Mouse (Mus musculus) stomach, embryonic 16.5 days (tissue): ENCODE measurements around the gene Myo16. TPM values are rescaled to one million over a fixed set of nuclear protein-coding genes. Genes with fewer than 3 reads are reported as not detected.

Experiments used
- ATAC-seq: fragments of 200-750 bp; cut with Nextera tagmentation; 2 replicates; pipeline ENCODE4 v1.8.0; 2017; ENCODE audit warnings: moderate number of reproducible peaks, moderate TSS enrichment; ENCODE audit not compliant: insufficient read depth, low FRiP score
- H3K27ac ChIP-seq: fragments of 300-500 bp; sonication (generic); 2 replicates; pipeline ENCODE4 v1.5.1; 2014; ENCODE audit warnings: low read length
- H3K27me3 ChIP-seq: fragments of 300-500 bp; sonication (generic); 2 replicates; pipeline ENCODE4 v1.6.1; 2014; ENCODE audit warnings: low read length, control low read depth, mixed read lengths; ENCODE audit not compliant: control insufficient read depth, insufficient read depth
- H3K36me3 ChIP-seq: fragments of 300-500 bp; sonication (generic); 2 replicates; pipeline ENCODE4 v1.6.1; 2014; ENCODE audit warnings: low read length; ENCODE audit not compliant: control insufficient read depth, insufficient read depth
- H3K4me1 ChIP-seq: fragments of 300-500 bp; sonication (generic); 2 replicates; pipeline ENCODE4 v1.6.1; 2014; ENCODE audit warnings: low read length, control low read depth, mixed read lengths; ENCODE audit not compliant: control insufficient read depth, insufficient read depth
- H3K4me2 ChIP-seq: fragments of 300-500 bp; sonication (generic); 2 replicates; pipeline ENCODE4 v1.6.1; 2014; ENCODE audit warnings: low read depth, low read length, mixed read lengths
- H3K4me3 ChIP-seq: fragments of 300-500 bp; sonication (generic); replicated peaks from 2 replicates; pipeline ENCODE4 v1.5.1; 2014; ENCODE audit warnings: mild to moderate bottlenecking, low read length
- H3K9ac ChIP-seq: fragments of 300-500 bp; sonication (generic); 2 replicates; pipeline ENCODE4 v1.6.1; 2014; ENCODE audit warnings: low read length
- H3K9me3 ChIP-seq: fragments of 300-500 bp; sonication (generic); replicated peaks from 2 replicates; pipeline ENCODE4 v1.6.1; 2016; ENCODE audit warnings: low read length, control low read depth; ENCODE audit not compliant: control insufficient read depth
- WGBS: fragments of 180-500 bp; shearing (Covaris S2); extraction: QIAGEN DNeasy Blood & Tissue Kit; methylation state at CpG from one replicate; pipeline ENCODE4 v1.1.7; 2014; 5-methylcytosine and 5-hydroxymethylcytosine counted together
- polyA plus RNA-seq: library from polyadenylated mRNA; unstranded; fragments of >200 nt; fragmentation: Nextera tagmentation; extraction: Ambion mirVana; gene quantifications from 2 replicates; pipeline ENCODE4 v1.2.1, GENCODE M21; 2015

The Myo16 gene
- polyA plus RNA-seq, 1 experiment from 2014 or later: 3.1 TPM

DNA sequence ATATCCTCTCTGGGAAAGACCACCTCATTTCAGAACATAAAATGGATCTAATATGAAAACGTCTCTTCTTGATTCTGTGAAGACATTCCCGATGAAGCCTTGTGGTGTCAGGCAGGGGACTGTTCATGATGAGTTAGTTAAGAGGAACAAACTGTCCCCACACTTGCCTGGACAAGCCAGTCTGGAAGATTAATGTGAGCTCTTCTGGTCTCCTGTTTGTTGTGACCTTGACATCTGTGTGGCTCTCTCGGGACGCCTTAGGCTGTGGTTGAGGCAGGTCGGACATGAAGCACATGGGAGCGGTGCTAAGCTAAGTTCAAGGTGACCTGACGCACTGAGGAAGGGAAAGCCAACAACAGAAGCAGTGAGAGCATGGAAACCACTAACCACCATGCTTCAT, 291.3 kb downstream of the Myo16 start:
- H3K27ac ChIP-seq: no peak overlapping the region
- H3K9ac ChIP-seq: no peak overlapping the region
- H3K9me3 ChIP-seq: no peaks in the 10 kb centered on the region
- H3K27me3 ChIP-seq: no peaks in the 10 kb centered on the region
- H3K4me1 ChIP-seq: no peaks in the 10 kb centered on the region
- H3K36me3 ChIP-seq: no peaks in the 10 kb centered on the region
- no peak for ATAC-seq
- H3K4me2 ChIP-seq: no peak overlapping the region
- no peak overlapping the region for H3K4me3 ChIP-seq
- 77% methylated on average over 7 of the region's 7 CpGs for WGBS

DNA sequence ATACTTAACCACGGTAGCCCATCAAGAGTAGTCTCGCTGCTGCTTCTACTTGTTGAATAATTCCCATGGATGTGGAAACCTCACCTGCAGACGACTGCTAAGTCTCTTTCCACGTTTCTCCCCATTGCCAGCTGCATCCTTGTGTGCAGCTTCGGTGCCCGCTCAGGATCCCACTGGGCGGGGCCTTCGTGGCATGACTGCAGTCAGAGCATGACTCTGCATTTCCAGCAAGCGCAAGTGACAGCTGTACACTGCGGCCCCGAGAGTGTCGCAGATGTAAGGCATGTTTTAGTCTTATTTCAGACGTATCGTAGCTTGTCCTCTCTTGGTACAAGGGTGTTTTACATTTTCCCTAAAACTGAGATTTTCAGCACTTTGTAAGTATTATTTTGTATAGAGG, 294.8 kb downstream of the Myo16 start:
- no peaks in the 10 kb centered on the region for H3K27me3 ChIP-seq
- no peak overlapping the region for H3K27ac ChIP-seq
- no peak overlapping the region for H3K4me3 ChIP-seq
- no peaks in the 10 kb centered on the region for H3K4me1 ChIP-seq
- H3K36me3 ChIP-seq: no peaks in the 10 kb centered on the region
- no peaks in the 10 kb centered on the region for H3K9me3 ChIP-seq
- H3K9ac ChIP-seq: no peak overlapping the region
- no peak for ATAC-seq
- 80% methylated on average over 14 of the region's 14 CpGs for WGBS
- no peak overlapping the region for H3K4me2 ChIP-seq

DNA sequence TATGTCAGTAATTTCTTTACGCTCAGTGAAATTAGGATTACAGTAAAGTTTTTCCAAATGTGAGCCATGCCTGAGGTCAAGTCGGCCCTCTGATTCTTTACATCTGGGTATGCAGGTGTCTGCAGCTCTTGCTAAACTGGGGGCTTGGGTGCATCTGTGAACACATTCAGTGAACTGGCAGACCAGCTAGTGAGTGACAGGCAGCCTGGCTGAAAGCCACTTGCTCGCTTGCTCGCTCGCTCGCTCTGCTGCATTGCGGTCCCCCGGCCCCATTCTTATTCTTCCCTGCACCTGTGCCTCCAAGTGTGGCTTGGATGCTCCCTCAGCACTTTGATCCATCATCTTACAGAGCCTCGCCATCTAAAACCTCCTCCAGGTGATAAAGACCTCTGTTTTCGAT, 299.3 kb downstream of the Myo16 start:
- Histone ChIP-seq H3K36me3 (no peaks in the 10 kb centered on the region), H3K27me3 (no peaks in the 10 kb centered on the region), H3K9ac (no peak overlapping the region), H3K4me3 (no peak overlapping the region), H3K4me1 (no peaks in the 10 kb centered on the region), H3K9me3 (no peaks in the 10 kb centered on the region), H3K4me2 (no peak overlapping the region), H3K27ac (no peak overlapping the region)
- ATAC-seq: no peak
- WGBS: 84% methylated on average over 10 of the region's 10 CpGs

DNA sequence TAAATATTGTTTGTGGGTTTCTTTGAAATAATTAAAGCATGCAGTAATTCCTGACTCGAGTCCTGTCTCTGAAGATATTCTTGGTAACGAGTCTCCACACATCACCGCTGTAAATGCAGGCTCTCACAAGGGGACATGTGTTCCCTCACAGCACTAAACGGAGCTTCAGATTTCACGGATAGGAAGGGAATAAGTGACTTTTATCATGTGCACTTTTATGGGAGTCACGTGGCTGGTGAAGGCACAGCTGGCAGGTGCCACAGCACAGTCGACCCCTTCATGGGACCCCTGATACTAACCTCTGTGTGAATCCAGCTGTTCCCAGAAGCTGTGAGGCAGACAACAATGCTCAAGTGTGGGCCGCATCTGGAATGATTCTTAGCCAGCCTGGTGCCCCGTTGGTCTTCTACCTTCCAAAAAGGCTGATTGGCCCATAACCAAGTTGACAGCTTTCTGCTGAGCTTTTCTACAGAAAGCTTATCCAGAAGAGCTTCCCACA, 304.5 kb downstream of the Myo16 start:
- Histone ChIP-seq H3K9me3 (no peaks in the 10 kb centered on the region), H3K27ac (no peak overlapping the region), H3K4me1 (no peaks in the 10 kb centered on the region), H3K27me3 (no peaks in the 10 kb centered on the region), H3K4me3 (no peak overlapping the region), H3K9ac (no peak overlapping the region), H3K4me2 (no peak overlapping the region), H3K36me3 (no peaks in the 10 kb centered on the region)
- 78% methylated on average over 9 of the region's 9 CpGs for whole genome bisulfite sequencing
- ATAC-seq: no peak

DNA sequence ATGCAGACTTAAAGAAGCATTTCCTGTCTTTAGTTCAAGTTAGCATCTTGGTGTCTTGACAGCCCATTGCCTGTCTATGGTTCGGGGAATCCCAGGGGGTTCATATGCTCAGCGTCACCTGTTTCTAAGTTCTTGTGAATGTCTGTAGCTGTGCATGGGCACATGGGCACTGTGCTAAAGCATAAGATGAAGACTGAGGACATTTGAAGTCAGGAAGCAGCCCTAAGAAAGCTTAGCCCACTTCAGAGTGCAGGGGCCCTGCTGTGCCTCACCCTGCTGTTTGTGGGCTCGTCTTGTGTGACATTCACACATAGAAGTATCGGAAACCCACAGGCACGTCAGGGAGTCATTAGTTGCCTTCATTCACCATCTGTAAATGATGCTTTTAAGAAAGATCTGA, 308.6 kb downstream of the Myo16 start:
- Histone ChIP-seq H3K4me1 (no peaks in the 10 kb centered on the region), H3K4me2 (no peak overlapping the region), H3K27ac (no peak overlapping the region), H3K4me3 (no peak overlapping the region), H3K9me3 (no peaks in the 10 kb centered on the region), H3K9ac (no peak overlapping the region), H3K27me3 (no peaks in the 10 kb centered on the region), H3K36me3 (no peaks in the 10 kb centered on the region)
- 82% methylated on average over 5 of the region's 5 CpGs for WGBS
- no peak for ATAC-seq

DNA sequence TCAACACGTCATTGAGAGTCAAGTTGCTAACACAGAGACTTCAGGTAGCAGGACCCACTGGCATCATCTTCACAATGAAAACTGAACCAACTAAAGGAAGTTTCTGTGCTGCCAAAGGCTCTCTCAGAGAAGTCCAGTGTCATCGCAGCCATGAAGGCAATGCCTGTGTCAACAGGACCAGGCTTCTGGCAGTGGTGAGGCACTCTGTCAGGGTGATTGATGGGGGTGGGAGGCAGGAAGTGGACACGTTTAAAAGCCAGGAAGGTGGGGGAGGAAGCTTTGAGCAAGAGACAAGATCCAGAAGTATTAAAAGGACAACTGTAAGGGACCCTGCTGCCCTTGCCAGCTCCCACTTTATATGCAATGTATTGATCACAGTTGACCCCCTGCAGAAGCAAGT, 314.8 kb downstream of the Myo16 start:
- Histone ChIP-seq H3K27ac (no peak overlapping the region), H3K4me2 (no peak overlapping the region), H3K27me3 (no peaks in the 10 kb centered on the region), H3K4me3 (no peak overlapping the region), H3K9me3 (no peaks in the 10 kb centered on the region), H3K4me1 (no peaks in the 10 kb centered on the region; the same call in 1 of the 2 replicates), H3K36me3 (no peaks in the 10 kb centered on the region), H3K9ac (no peak overlapping the region)
- 24% methylated on average over 3 of the region's 3 CpGs for WGBS
- ATAC-seq: no peak

DNA sequence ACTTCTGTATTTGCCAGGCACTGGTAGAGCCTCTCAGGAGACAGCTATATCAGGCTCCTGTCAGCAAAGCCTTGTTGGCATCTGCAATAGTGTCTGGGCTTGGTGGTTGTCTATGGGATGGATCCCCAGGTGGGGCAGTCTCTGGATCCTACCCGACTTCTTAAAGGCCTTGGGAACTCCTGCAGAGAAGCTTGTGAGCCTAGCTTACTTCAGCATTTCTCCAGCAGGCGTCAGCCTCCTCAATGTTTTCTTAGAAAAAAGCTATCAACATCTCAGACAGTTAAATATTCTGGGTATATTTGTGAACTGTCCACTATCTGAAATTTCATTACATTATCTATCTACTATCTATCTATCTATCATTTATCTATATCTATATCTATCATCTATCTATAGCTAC, 315.9 kb downstream of the Myo16 start:
- no peaks in the 10 kb centered on the region for H3K9me3 ChIP-seq
- no peak overlapping the region for H3K27ac ChIP-seq
- no peak overlapping the region for H3K4me2 ChIP-seq
- no peaks in the 10 kb centered on the region for H3K27me3 ChIP-seq
- no peaks in the 10 kb centered on the region; the same call in 1 of the 2 replicates for H3K4me1 ChIP-seq
- H3K36me3 ChIP-seq: no peaks in the 10 kb centered on the region
- no peak overlapping the region for H3K9ac ChIP-seq
- WGBS: 60% methylated on average over 2 of the region's 2 CpGs
- no peak for ATAC-seq
- no peak overlapping the region for H3K4me3 ChIP-seq

DNA sequence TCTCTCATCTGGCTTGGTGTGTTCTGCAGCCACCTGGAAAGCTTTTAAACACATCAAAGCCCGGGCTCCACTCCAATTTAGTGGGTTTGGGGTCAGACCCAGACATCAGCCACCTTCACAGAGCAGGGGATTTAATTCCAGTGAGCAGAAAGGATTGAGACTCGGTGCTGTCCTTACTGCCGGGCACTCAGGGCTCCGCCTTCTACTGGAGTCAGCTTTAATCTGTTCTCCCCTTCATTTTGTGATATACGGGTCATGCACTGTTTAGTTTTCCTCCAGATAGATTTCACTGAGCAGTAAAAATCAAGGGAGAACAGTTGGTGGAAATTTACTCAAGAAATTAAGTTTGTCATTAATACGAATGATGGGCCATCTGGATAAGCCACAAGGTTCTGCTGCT, 316.6 kb downstream of the Myo16 start:
- H3K36me3 ChIP-seq: no peaks in the 10 kb centered on the region
- 37% methylated on average over 6 of the region's 6 CpGs for WGBS
- no peak for ATAC-seq
- H3K4me1 ChIP-seq: no peaks in the 10 kb centered on the region; the same call in 1 of the 2 replicates
- H3K9ac ChIP-seq: no peak overlapping the region
- H3K4me2 ChIP-seq: no peak overlapping the region
- H3K9me3 ChIP-seq: no peaks in the 10 kb centered on the region
- H3K27me3 ChIP-seq: no peaks in the 10 kb centered on the region
- no peak overlapping the region for H3K4me3 ChIP-seq
- H3K27ac ChIP-seq: no peak overlapping the region

DNA sequence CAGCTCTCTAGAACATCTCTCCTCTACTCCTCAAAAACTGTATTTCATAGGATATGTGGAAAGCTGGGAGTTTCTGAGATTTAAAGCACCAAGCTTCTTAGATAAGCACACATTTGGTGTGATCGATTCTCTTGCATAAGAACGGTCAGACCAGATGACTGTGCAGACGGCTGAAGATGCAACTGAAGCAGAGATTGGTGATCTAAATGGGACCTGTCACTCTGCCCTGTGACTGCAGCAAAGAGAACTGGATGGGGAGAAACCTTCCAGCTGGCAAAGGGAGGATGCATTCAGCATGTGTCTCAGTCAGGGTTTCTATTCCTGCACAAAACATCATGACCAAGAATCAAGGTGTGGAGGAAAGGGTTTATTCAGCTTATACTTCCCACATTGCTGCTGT, 318.7 kb downstream of the Myo16 start:
- ATAC-seq: no peak
- Histone ChIP-seq H3K36me3 (no peaks in the 10 kb centered on the region), H3K4me3 (no peak overlapping the region), H3K9ac (no peak overlapping the region), H3K27me3 (no peaks in the 10 kb centered on the region), H3K4me1 (no peaks in the 10 kb centered on the region; the same call in 1 of the 2 replicates), H3K9me3 (no peaks in the 10 kb centered on the region), H3K4me2 (no peak overlapping the region), H3K27ac (no peak overlapping the region)
- 79% methylated on average over 3 of the region's 3 CpGs for WGBS

DNA sequence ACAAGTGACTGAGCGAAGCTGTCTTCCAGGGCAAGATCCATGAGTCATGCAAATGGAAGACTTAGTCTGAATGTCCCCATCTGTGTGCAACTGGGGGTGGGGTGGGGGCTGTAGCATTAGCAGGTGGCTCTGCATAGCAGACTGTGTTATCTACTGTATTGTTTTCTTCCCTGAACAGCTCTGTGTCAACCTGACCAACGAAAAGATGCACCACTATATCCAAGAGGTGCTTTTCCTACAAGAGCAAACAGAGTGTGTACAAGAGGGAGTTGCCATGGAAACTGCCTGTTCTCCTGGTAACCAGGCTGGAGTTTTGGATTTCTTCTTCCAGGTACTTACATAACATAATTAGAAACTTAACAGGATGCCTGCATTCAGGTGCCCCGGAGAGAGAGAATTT, 320.7 kb downstream of the Myo16 start:
- Histone ChIP-seq H3K4me2 (no peak overlapping the region), H3K4me1 (no peaks in the 10 kb centered on the region), H3K27me3 (no peaks in the 10 kb centered on the region), H3K4me3 (no peak overlapping the region), H3K27ac (no peak overlapping the region), H3K36me3 (no peaks in the 10 kb centered on the region), H3K9ac (no peak overlapping the region), H3K9me3 (no peaks in the 10 kb centered on the region)
- no peak for ATAC-seq
- WGBS: 66% methylated on average over 3 of the region's 3 CpGs
